Mouse (Mus musculus) layer of hippocampus, adult 9-10 months (tissue): ENCODE results near the gene Smarce1.

ENCODE experiments used
- DNase-seq: peaks from one replicate; pipeline ENCODE4 v3.0.0; 2022; ENCODE audit warnings: low spot score

Gene Smarce1

DNA sequence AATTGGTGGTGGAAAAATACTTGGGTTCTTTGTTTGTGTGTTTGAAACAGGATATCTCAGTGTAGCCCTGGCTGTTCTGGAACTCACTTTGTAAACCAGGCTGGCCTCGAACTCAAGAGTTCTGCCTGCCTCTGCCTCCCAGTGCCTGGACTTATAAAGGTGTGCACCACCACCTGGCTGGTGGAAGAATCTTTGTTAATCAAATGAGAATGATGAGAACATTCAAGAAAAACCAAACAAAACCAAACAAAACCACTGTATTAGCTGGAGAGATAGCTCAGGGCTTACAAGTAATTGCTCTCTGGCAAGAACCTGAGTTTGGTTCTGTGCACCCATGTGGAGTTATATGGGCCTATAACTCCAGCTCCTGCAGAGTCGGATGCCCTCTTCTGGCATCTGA, 61.4 kb downstream of the Smarce1 start:
- no peak for DNase-seq

DNA sequence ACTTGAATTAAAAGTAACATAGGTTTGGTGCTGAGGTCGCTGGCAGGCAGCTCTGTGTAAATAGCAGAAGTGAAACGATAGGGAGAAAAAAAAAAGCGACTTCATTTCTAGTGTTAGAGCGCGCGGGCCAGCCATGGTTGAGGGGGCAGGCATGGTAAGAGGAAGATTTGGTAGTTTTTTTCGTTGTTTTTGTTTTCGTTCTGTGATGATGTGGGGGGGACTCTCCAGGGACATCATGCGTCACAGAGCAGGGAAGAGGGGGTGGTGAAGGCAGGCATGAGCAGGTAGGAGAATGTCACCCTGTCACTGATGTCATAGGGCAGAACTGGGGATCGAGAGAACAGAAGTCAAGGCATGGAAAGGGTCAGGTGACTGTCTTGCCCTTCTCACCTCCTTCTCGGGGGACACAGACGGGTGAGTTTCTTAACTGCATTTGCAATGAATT, 62.8 kb downstream of the Smarce1 start:
- DNase-seq, result no peak

DNA sequence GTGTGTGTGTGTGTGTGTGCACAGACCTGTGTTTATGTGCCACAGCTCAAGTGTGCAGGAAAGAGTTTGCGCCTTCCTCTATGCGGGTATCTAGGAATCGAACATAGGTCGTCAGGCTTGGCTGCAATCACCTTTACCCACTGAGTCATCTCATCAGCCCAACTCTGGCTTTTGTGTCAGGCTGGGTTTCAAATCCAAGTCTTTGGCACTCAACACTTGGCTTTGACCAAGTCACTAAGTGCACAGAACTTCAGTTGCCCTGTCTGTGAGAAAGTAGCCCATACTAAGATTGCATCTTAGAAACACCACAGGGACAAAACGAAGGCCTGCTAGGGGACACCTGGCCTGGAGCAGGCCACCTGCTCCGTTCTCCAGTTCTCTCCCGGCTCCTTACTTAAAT, 63.2 kb downstream of the Smarce1 start:
- no peak for DNase-seq

- DNase-seq, result no peak
These were observed 64.6 kb downstream of the Smarce1 start for GRCm38 (mm10) chr11:99166241-99166640.

- DNase-seq, result no peak
These were observed 65.6 kb downstream of the Smarce1 start for GRCm38 (mm10) chr11:99165031-99165752.

GRCm38 (mm10) chr11:99162972-99163686, 67.7 kb downstream of the Smarce1 start:
- no peak for DNase-seq

GRCm38 (mm10) chr11:99161648-99162047, 69.2 kb downstream of the Smarce1 start:
- DNase-seq, result no peak

DNA sequence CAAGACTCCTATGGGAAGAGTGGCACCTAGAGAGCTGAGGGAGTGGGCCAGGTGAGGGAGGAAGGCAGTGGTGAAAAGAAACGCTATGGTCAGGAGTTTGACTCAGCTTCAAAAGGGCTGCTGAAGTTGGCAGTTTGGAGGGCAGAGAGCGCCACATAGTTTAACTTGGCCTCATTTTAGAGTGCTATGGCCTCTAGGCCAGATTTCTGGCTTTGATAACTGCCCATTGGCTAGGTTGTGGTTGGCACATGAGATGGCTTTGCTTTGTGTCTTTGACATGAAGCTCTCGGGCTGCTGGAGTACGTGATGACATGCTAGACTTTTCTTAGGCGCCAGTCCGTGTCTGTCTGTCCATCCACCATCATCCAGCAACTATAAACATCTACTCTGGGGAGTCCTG, 70.6 kb downstream of the Smarce1 start:
- DNase-seq, result no peak
